In the genomic region with DNA sequence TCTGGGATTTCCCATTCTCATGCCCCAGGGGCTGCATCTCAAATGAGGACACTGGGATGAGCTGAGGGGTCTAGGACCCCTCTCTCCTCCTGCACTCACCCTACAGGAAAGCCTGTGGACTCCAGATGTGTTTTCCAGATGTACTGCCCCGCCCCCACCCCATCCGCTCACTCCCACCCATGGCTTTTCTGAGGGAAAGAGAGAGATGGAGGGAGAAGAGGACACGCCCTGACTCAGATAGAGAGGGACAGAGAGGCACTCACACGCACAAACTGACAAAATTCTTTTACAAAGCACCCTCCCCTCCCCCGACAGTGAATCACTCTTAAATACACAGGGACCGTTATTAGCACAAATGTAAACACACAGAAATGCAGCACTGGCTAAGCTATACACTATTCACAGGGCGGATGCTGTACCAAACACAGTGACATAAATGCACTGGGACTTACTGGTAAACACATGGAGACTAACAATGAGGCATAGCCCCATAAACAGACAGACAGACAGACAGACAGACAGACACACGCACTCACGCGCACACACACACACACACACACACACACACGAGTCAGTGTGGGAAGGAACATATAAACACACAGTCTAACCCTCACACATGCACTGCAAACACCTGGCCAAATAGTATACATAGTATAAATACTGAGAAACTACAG, we compare ENCODE assay signal across 8 mouse cellular contexts. TPM values are rescaled to one million over a fixed set of nuclear protein-coding genes. Genes with fewer than 3 reads are reported as not detected.
DNase-seq lines count a peak whose midpoint lies in the region; ATAC-seq lines count a peak whose summit lies in the region.

No protein-coding gene starts in this region.

- 33% methylated on average over 11 of the region's 11 CpGs for WGBS in kidney, embryonic 16.5 days
- 27% methylated on average over 11 of the region's 11 CpGs for WGBS in embryonic facial prominence, embryonic 14.5 days
- 27% methylated on average over 11 of the region's 11 CpGs for WGBS in intestine, embryonic 16.5 days
- WGBS in midbrain, embryonic 13.5 days = 51% methylated on average over 11 of the region's 11 CpGs

- peaks cover 18% of the 10 kb centered on the region for H3K36me3 ChIP-seq in kidney, embryonic 16.5 days (ENCODE audit: insufficient read depth, low read length)
- H3K36me3 ChIP-seq in embryonic facial prominence, embryonic 14.5 days (ENCODE audit: control insufficient read depth, insufficient read depth, low read length) = peaks cover 46% of the 10 kb centered on the region
- no peaks in the 10 kb centered on the region; the same call in none of the 2 replicates for H3K36me3 ChIP-seq in intestine, embryonic 16.5 days (ENCODE audit: control insufficient read depth, insufficient read depth, low read length)
- no peaks in the 10 kb centered on the region for H3K36me3 ChIP-seq in midbrain, embryonic 13.5 days

- no peaks in the 10 kb centered on the region for H3K27me3 ChIP-seq in kidney, embryonic 16.5 days (ENCODE audit: insufficient read depth, low read length)
- H3K27me3 ChIP-seq in embryonic facial prominence, embryonic 14.5 days (replicated peaks; ENCODE audit: control insufficient read depth, insufficient read depth, low read length) = no peaks in the 10 kb centered on the region
- no peaks in the 10 kb centered on the region for H3K27me3 ChIP-seq in intestine, embryonic 16.5 days (replicated peaks; ENCODE audit: control insufficient read depth, insufficient read depth, low read length)
- H3K27me3 ChIP-seq in midbrain, embryonic 13.5 days = no peaks in the 10 kb centered on the region

- peaks cover 28% of the 10 kb centered on the region for H3K4me1 ChIP-seq in kidney, embryonic 16.5 days (ENCODE audit: insufficient read depth, low read length)
- H3K4me1 ChIP-seq in embryonic facial prominence, embryonic 14.5 days (ENCODE audit: control insufficient read depth, insufficient read depth, low read length) = peaks cover 27% of the 10 kb centered on the region
- peaks cover 29% of the 10 kb centered on the region for H3K4me1 ChIP-seq in intestine, embryonic 16.5 days (ENCODE audit: control insufficient read depth, insufficient read depth, low read length)
- H3K4me1 ChIP-seq in midbrain, embryonic 13.5 days (replicated peaks) = peaks cover 13% of the 10 kb centered on the region

- peak overlapping the region; percentile 45 for H3K4me3 ChIP-seq in kidney, embryonic 16.5 days (ENCODE audit: low read length)
- H3K4me3 ChIP-seq in embryonic facial prominence, embryonic 14.5 days (ENCODE audit: low read depth, low read length) = peak overlapping the region; percentile 27
- H3K4me3 ChIP-seq in intestine, embryonic 16.5 days (ENCODE audit: low read length) = peak overlapping the region; percentile 41
- peak overlapping the region; percentile 35 for H3K4me3 ChIP-seq in midbrain, embryonic 13.5 days (replicated peaks)

- peak overlapping the region; percentile 87 for H3K27ac ChIP-seq in kidney, embryonic 16.5 days (ENCODE audit: low read length)
- peak overlapping the region; percentile 83 for H3K27ac ChIP-seq in embryonic facial prominence, embryonic 14.5 days (replicated peaks; ENCODE audit: low read depth, low read length)
- peak overlapping the region; percentile 80 for H3K27ac ChIP-seq in intestine, embryonic 16.5 days (ENCODE audit: low read length)
- no peak overlapping the region for H3K27ac ChIP-seq in midbrain, embryonic 13.5 days

- H3K9me3 ChIP-seq in kidney, embryonic 16.5 days (ENCODE audit: low read length) = no peaks in the 10 kb centered on the region
- H3K9me3 ChIP-seq in embryonic facial prominence, embryonic 14.5 days (ENCODE audit: control insufficient read depth, low read length) = no peaks in the 10 kb centered on the region
- H3K9me3 ChIP-seq in intestine, embryonic 16.5 days (ENCODE audit: control insufficient read depth, low read length) = no peaks in the 10 kb centered on the region
- H3K9me3 ChIP-seq in midbrain, embryonic 13.5 days = no peaks in the 10 kb centered on the region

- ATAC-seq in kidney, embryonic 16.5 days (ENCODE audit: low FRiP score, low TSS enrichment) = peak; percentile 78
- ATAC-seq in embryonic facial prominence, embryonic 14.5 days (ENCODE audit: low read depth) = peak; percentile 68; the same call in 1 of the 2 replicates
- peak; percentile 68 for ATAC-seq in intestine, embryonic 16.5 days
- peak; percentile 74 for ATAC-seq in midbrain, embryonic 13.5 days

- H3K4me2 ChIP-seq in kidney, embryonic 16.5 days (replicated peaks; ENCODE audit: low read depth, low read length) = peak overlapping the region; percentile 75
- peak overlapping the region; percentile 69 for H3K4me2 ChIP-seq in embryonic facial prominence, embryonic 14.5 days (ENCODE audit: low read depth, low read length)
- H3K4me2 ChIP-seq in intestine, embryonic 16.5 days (ENCODE audit: low read depth, low read length) = peak overlapping the region; percentile 66
- H3K4me2 ChIP-seq in midbrain, embryonic 13.5 days (replicated peaks) = peak overlapping the region; percentile 62

- no peak for DNase-seq in kidney, postnatal 25 days
- peak; percentile 36 for DNase-seq in embryonic facial prominence, embryonic 14.5 days (ENCODE audit: low spot score)
- no peak for DNase-seq in right cerebral cortex, postnatal 14 days
- no peak for DNase-seq in ovary, postnatal 14 days (ENCODE audit: low spot score)
- no peak for DNase-seq in right cerebral cortex, adult 2 months (ENCODE audit: low spot score in 2 of 2)

- peak overlapping the region; percentile 76 for H3K9ac ChIP-seq in kidney, embryonic 16.5 days (replicated peaks; ENCODE audit: low read length)
- peak overlapping the region; percentile 63 for H3K9ac ChIP-seq in embryonic facial prominence, embryonic 14.5 days (ENCODE audit: low read depth, low read length)
- peak overlapping the region; percentile 62 for H3K9ac ChIP-seq in intestine, embryonic 16.5 days (ENCODE audit: low read depth, low read length)
- peak overlapping the region; percentile 63 for H3K9ac ChIP-seq in midbrain, embryonic 13.5 days (replicated peaks)

RNA-seq across cellular contexts. Expression of gene Axl, which starts 6.4 kb away (rescaled TPM):
- 91.5 and 96.5 TPM in 2 replicates for polyA plus RNA-seq in kidney, embryonic 16.5 days (2015; fragmentation: Nextera tagmentation; extraction: Ambion mirVana)
- polyA plus RNA-seq in embryonic facial prominence, embryonic 14.5 days (2014; fragmentation: Nextera tagmentation; extraction: Ambion mirVana) = 114 and 116 TPM in 2 replicates
- polyA plus RNA-seq in intestine, embryonic 16.5 days (2015; fragmentation: Nextera tagmentation; extraction: Ambion mirVana) = 48.8 and 58.1 TPM in 2 replicates
- 17.5 and 18.9 TPM in 2 replicates for polyA plus RNA-seq in midbrain, embryonic 13.5 days (2015; fragmentation: Nextera tagmentation; extraction: Ambion mirVana)

RNA-seq across cellular contexts. Expression of gene Hnrnpul1, which starts 27.5 kb away (rescaled TPM):
- 43.7 and 56.5 TPM in 2 replicates for polyA plus RNA-seq in kidney, embryonic 16.5 days (2015; fragmentation: Nextera tagmentation; extraction: Ambion mirVana)
- 65.9 and 71.9 TPM in 2 replicates for polyA plus RNA-seq in embryonic facial prominence, embryonic 14.5 days (2014; fragmentation: Nextera tagmentation; extraction: Ambion mirVana)
- 33.9 and 35.7 TPM in 2 replicates for polyA plus RNA-seq in intestine, embryonic 16.5 days (2015; fragmentation: Nextera tagmentation; extraction: Ambion mirVana)
- polyA plus RNA-seq in midbrain, embryonic 13.5 days (2015; fragmentation: Nextera tagmentation; extraction: Ambion mirVana) = 53.5 and 56.2 TPM in 2 replicates

RNA-seq across cellular contexts. Expression of gene Cyp2s1, which starts 34.6 kb away (rescaled TPM):
- 22.1 and 23.0 TPM in 2 replicates for polyA plus RNA-seq in kidney, embryonic 16.5 days (2015; fragmentation: Nextera tagmentation; extraction: Ambion mirVana)
- 4.1 TPM in 2 replicates for polyA plus RNA-seq in embryonic facial prominence, embryonic 14.5 days (2014; fragmentation: Nextera tagmentation; extraction: Ambion mirVana)
- 39.1 and 41.3 TPM in 2 replicates for polyA plus RNA-seq in intestine, embryonic 16.5 days (2015; fragmentation: Nextera tagmentation; extraction: Ambion mirVana)
- 0.84 and 1.0 TPM in 2 replicates for polyA plus RNA-seq in midbrain, embryonic 13.5 days (2015; fragmentation: Nextera tagmentation; extraction: Ambion mirVana)
